Mouse (Mus musculus) embryonic facial prominence, embryonic 11.5 days (tissue): Measurements from ENCODE around the gene Capn15. TPM values are rescaled to one million over a fixed set of nuclear protein-coding genes. Genes with fewer than 3 reads are reported as not detected.

Experiments
- ATAC-seq: fragments of 200-750 bp; cut with Nextera tagmentation; replicated peaks from 2 replicates; pipeline ENCODE4 v1.8.0; 2017; ENCODE audit warnings: low read depth; ENCODE audit not compliant: insufficient number of reproducible peaks, low FRiP score, low TSS enrichment
- DNase-seq: peaks from one replicate; pipeline ENCODE4 v3.0.0-alpha.2; 2015; ENCODE audit warnings: low spot score
- H3K27ac ChIP-seq: fragments of 300-500 bp; sonication (generic); replicated peaks from 2 replicates; pipeline ENCODE4 v1.5.1; 2014; ENCODE audit warnings: mild to moderate bottlenecking, low read depth, low read length, control low read depth
- H3K27me3 ChIP-seq: fragments of 300-500 bp; sonication (generic); 2 replicates; pipeline ENCODE4 v1.6.1; 2014; ENCODE audit warnings: mild to moderate bottlenecking, low read length, moderate library complexity, mixed read lengths; ENCODE audit not compliant: control insufficient read depth, insufficient read depth
- H3K36me3 ChIP-seq: fragments of 300-500 bp; sonication (generic); replicated peaks from 2 replicates; pipeline ENCODE4 v1.6.1; 2014; ENCODE audit warnings: low read depth, mild to moderate bottlenecking, low read length, moderate library complexity, mixed read lengths; ENCODE audit not compliant: control insufficient read depth, insufficient read depth
- H3K4me1 ChIP-seq: fragments of 300-500 bp; sonication (generic); 2 replicates; pipeline ENCODE4 v1.6.1; 2014; ENCODE audit warnings: low read length, mixed read lengths; ENCODE audit not compliant: control insufficient read depth, insufficient read depth
- H3K4me2 ChIP-seq: fragments of 300-500 bp; sonication (generic); 2 replicates; pipeline ENCODE4 v1.6.1; 2014; ENCODE audit warnings: low read depth, mild to moderate bottlenecking, control low read depth, low read length, moderate library complexity
- H3K4me3 ChIP-seq: fragments of 300-500 bp; sonication (generic); 2 replicates; pipeline ENCODE4 v1.5.1; 2014; ENCODE audit warnings: low read depth, low read length, control low read depth
- H3K9ac ChIP-seq: fragments of 300-500 bp; sonication (generic); replicated peaks from 2 replicates; pipeline ENCODE4 v1.6.1; 2014; ENCODE audit warnings: mild to moderate bottlenecking, control low read depth, low read length
- H3K9me3 ChIP-seq: fragments of 300-500 bp; sonication (generic); replicated peaks from 2 replicates; pipeline ENCODE4 v1.6.1; 2016; ENCODE audit warnings: mild to moderate bottlenecking, low read length, inconsistent platforms, mixed read lengths; ENCODE audit not compliant: control insufficient read depth
- WGBS: fragments of 180-500 bp; shearing (Covaris S2); extraction: QIAGEN DNeasy Blood & Tissue Kit; methylation state at CpG from one replicate; pipeline ENCODE4 v1.1.7; 2014; 5-methylcytosine and 5-hydroxymethylcytosine counted together
- polyA plus RNA-seq: library from polyadenylated mRNA; unstranded; fragments of >200 nt; fragmentation: Nextera tagmentation; extraction: Ambion mirVana; gene quantifications from 2 replicates; pipeline ENCODE4 v1.2.1, GENCODE M21; 2014

Gene Capn15
- polyA plus RNA-seq = 17.4 and 20.2 TPM in 2 replicates

DNA sequence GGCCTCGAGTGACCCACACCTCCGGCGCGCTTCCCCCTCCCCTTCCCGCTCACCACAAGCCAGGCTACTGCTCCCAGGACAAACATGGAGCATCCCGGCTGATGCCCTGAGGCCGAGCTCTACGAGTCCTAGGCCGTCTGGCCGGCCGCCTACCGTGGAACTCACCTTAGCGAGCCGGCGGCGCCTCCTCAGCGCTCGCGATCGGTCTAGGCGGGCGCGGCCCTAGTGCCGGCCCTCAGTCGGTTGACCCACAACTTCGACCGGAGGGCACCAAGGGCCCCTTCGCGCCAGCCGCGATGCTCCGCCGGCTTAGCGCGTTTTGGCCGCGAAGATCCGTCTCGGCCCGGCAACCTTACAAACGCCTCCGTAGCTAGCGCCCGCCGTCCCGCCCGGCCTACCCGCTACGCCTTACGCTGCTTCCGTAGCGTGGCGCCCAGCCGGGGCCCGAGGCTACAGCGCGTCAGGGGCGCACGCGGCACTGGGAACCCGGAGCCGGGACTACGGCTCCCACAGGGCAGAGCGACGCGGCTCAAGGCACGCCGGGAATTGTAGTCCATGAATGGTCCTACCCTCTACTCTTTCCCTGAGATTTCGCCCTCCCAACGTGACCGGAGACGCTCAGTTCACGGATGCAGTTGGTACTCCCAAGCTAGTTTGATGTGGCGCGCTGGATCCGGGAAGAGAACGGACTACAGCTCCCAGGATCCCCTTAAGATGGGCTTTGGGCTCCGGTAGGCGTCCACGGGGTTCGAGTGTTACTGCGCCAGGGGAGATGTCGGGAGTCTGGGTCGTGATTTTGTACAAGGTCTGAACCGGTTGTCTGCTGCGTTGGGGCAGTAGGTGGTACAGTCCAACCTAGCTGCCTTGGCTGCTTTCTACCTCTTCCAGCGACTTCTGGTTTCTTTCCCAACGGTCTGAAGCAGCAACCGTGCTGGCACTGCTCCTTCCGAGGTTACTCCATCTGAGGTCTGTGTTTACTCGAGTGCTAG is at the start of gene Capn15:
TSS of gene Capn15 (minus strand) at position 491 of the 989 bp plus-strand sequence.
- Histone ChIP-seq H3K27ac (peak within 1 kb of the TSS; percentile 84), H3K27me3 (no peaks in the 10 kb centered on the region), H3K9ac (peak within 1 kb of the TSS; percentile 93), H3K36me3 (peaks cover 12% of the 10 kb centered on the region), H3K4me1 (no peaks in the 10 kb centered on the region; the same call in 1 of the 2 replicates), H3K4me2 (peak within 1 kb of the TSS; percentile 86), H3K4me3 (peak within 1 kb of the TSS; percentile 86), H3K9me3 (no peaks in the 10 kb centered on the region)
- WGBS = under 1% methylated on average over 91 of the region's 91 CpGs
- peak; percentile 99 for ATAC-seq
- peak; percentile 99 for DNase-seq

DNA sequence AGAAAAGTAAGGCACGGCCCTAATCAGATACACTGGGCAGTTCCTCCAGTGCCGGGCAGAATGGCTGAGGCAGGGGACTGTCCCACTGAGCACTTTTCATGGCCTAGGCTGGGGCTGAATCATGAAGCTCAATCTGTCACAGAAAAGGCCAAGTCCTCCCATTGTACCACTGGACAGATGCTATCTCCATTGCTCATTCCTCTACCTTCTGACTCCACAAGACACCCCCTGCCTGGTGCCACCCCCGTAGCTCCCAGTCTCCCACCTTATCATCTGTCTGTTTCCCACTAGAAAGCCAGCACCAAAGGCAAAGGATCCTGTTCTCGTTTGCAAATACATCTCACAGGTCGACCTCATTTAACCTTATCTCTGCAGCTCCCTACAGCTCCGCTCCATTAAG is 46.4 kb upstream of the Capn15 start:
- no peaks in the 10 kb centered on the region for H3K27me3 ChIP-seq
- no peak for DNase-seq
- no peak overlapping the region for H3K27ac ChIP-seq
- H3K9me3 ChIP-seq = no peaks in the 10 kb centered on the region
- ATAC-seq = no peak
- no peak overlapping the region for H3K9ac ChIP-seq
- no peak overlapping the region for H3K4me3 ChIP-seq
- H3K4me2 ChIP-seq = no peak overlapping the region
- WGBS = 84% methylated on average over 6 of the region's 6 CpGs
- no peaks in the 10 kb centered on the region for H3K4me1 ChIP-seq
- H3K36me3 ChIP-seq = no peaks in the 10 kb centered on the region

DNA sequence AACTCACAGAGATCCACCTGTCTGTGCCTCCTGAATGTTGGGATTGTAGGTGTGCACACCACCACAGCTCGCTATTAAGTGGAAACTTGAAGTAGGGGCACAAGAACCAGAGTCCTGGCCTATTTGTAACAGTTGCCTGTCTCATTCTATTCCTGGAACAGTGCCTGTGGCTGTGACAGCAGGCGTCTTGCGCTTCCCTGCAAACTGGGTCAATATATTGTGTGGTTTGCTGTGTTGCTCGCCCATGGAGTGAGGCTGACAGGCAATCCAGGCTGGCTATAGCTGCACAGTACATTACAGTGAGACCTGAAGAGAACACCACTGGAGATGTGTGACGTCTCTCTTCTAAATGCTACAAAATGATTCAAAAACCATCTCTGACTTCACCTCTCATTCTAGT is 46.0 kb upstream of the Capn15 start:
- no peak overlapping the region for H3K27ac ChIP-seq
- WGBS = 97% methylated on average over 5 of the region's 5 CpGs
- H3K9me3 ChIP-seq = no peaks in the 10 kb centered on the region
- no peak for ATAC-seq
- no peak for DNase-seq
- H3K4me2 ChIP-seq = no peak overlapping the region
- no peak overlapping the region for H3K9ac ChIP-seq
- H3K4me1 ChIP-seq = no peaks in the 10 kb centered on the region
- H3K36me3 ChIP-seq = no peaks in the 10 kb centered on the region
- no peaks in the 10 kb centered on the region for H3K27me3 ChIP-seq
- no peak overlapping the region for H3K4me3 ChIP-seq

DNA sequence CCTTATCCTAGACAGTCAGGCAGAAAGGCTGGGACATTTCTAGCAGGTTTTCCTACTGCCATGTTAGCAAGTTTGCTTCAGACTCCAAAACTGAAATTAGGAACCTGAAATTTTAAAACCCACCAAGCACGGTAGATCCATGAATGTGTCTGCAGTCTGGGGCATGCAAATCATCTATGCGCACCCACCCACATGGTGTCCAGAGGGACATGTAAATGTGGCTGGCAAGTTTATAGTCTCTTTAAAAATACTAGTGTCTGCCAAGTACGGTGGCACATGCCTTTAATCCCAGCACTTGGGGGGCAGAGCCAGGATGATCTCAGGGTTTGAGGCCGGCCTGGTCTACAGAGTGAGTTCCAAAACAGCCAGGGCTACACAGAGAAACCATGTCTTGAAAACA is 42.7 kb upstream of the Capn15 start:
- WGBS = 90% methylated on average over 4 of the region's 4 CpGs
- no peak for ATAC-seq
- DNase-seq = no peak
- H3K36me3 ChIP-seq = no peaks in the 10 kb centered on the region
- H3K9ac ChIP-seq = no peak overlapping the region
- no peak overlapping the region for H3K27ac ChIP-seq
- no peak overlapping the region for H3K4me3 ChIP-seq
- H3K27me3 ChIP-seq = no peaks in the 10 kb centered on the region
- no peaks in the 10 kb centered on the region for H3K9me3 ChIP-seq
- H3K4me2 ChIP-seq = no peak overlapping the region
- H3K4me1 ChIP-seq = no peaks in the 10 kb centered on the region

DNA sequence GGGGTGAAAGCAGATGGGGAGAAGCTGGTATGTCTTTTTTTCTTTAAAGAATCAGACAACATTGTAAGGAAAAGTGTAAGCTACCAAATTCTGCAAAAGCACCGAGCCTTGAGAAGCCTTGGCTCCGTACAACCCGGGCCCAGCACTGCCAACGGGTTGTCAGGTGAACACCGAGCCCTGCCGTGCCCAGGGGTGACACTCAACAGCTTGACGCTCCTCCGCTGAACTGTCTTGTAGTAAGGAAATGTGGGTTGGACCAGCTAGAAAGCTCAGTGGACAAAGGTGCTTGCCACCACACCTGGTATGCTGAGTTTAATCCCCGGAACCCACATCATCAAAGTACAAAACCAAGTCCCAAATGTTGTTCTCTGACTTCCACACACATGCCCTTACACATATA is 39.1 kb upstream of the Capn15 start:
- H3K4me2 ChIP-seq = no peak overlapping the region
- DNase-seq = no peak

DNA sequence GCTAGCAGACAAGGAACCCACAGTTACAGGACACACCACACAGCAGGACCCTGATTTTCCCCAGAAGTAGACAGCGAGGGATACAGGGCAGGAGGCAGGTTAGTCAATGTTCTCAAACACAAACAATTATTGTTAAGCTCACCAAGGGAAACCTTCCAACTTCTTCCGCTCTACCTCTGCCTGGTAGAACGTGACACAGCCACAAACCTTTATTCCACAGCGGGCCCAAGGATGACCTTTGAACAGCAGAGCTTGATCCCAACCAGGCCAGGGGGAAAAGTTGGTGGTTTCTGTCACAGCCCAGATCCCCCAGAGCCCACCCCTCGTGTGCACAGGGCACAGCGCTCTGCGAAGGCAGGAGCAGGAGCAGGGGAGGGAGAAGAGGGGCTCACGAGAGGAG is 38.4 kb upstream of the Capn15 start:
- H3K9ac ChIP-seq = no peak overlapping the region
- no peak for ATAC-seq
- no peaks in the 10 kb centered on the region for H3K4me1 ChIP-seq
- H3K4me2 ChIP-seq = no peak overlapping the region
- H3K4me3 ChIP-seq = no peak overlapping the region
- H3K9me3 ChIP-seq = no peaks in the 10 kb centered on the region
- no peak overlapping the region for H3K27ac ChIP-seq
- no peaks in the 10 kb centered on the region for H3K36me3 ChIP-seq
- WGBS = 96% methylated on average over 8 of the region's 8 CpGs
- no peaks in the 10 kb centered on the region for H3K27me3 ChIP-seq
- DNase-seq = no peak

More for the DNA sequence above, 39.1 kb upstream of the Capn15 start:
- Histone ChIP-seq H3K9me3 (no peaks in the 10 kb centered on the region), H3K27me3 (no peaks in the 10 kb centered on the region), H3K36me3 (no peaks in the 10 kb centered on the region), H3K27ac (no peak overlapping the region), H3K9ac (no peak overlapping the region), H3K4me1 (no peaks in the 10 kb centered on the region), H3K4me3 (no peak overlapping the region)
- 96% methylated on average over 9 of the region's 9 CpGs for WGBS
- no peak for ATAC-seq

DNA sequence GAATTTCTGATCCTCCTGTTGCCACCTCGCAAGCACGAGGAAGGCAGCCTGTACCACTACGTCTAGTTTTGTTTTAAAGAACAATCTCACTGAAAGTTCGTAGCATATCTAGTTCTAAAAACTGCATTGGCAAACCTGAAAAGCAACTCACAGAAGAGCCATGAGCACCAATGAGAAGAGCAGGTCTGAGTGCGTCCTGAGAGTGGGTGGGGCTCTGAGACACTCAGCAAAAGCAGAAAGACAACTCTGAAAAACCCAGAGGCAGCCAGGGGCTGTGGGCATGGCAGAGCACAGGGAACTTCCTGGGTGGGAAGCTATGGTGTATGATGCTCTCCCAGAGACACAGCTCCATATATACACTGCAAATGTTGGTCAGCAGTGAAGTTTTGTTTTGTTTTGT is 37.6 kb upstream of the Capn15 start:
- ATAC-seq = no peak
- H3K36me3 ChIP-seq = no peaks in the 10 kb centered on the region; the same call in 1 of the 2 replicates
- WGBS = 92% methylated on average over 5 of the region's 5 CpGs

DNA sequence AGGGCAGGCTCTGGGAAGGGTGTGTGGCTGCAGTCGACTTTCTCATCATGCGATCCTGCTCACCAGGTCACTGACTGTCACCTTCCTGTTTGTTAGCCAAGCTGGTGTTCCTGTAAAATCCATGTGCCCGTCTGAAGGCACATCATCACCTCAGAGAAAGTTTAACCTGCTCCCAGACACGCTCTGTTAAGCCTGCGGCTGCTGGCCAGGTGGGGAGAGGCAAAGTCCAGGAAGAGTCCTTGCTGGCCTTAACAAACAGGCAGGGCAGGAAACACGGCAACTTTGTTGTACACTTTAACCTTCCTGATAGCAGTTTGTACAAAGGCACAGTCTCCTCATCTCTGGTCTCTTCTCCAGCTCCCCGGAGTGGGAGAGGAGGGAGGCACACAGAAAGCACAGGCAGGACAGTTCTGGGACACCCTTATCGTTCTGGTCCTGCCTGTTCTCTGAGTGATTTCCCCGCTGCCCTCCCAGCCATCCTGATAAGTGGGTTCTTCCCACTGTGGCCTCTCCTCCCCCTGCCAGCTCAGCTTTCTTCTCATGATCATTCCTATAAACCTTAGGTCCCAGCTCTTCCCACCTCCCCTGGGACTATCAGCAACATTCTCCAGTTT is 36.2 kb upstream of the Capn15 start:
- Histone ChIP-seq H3K27me3 (no peaks in the 10 kb centered on the region), H3K36me3 (no peaks in the 10 kb centered on the region; the same call in 1 of the 2 replicates), H3K4me2 (no peak overlapping the region), H3K9me3 (no peaks in the 10 kb centered on the region), H3K9ac (no peak overlapping the region), H3K4me1 (no peaks in the 10 kb centered on the region), H3K4me3 (no peak overlapping the region), H3K27ac (no peak overlapping the region)
- WGBS = 78% methylated on average over 9 of the region's 9 CpGs
- no peak for ATAC-seq
- DNase-seq = no peak

More for the DNA sequence above, 37.6 kb upstream of the Capn15 start:
- H3K9me3 ChIP-seq = no peaks in the 10 kb centered on the region
- H3K27ac ChIP-seq = no peak overlapping the region
- no peaks in the 10 kb centered on the region for H3K4me1 ChIP-seq
- H3K27me3 ChIP-seq = no peaks in the 10 kb centered on the region
- DNase-seq = no peak
- H3K9ac ChIP-seq = no peak overlapping the region
- no peak overlapping the region for H3K4me3 ChIP-seq
- no peak overlapping the region for H3K4me2 ChIP-seq
